Mouse (Mus musculus) left cerebral cortex, postnatal 14 days (tissue): ENCODE measurements around the gene Pkmyt1. TPM values are rescaled to one million over a fixed set of nuclear protein-coding genes. Genes with fewer than 3 reads are reported as not detected.
"Not testable (repeated sequence)": the region's sequence is repeated elsewhere in the genome, so short reads cannot be mapped to it uniquely, and the experiment has no call there.

ENCODE experiments used
- DNase-seq, 2 experiments: peaks; one replicate each; pipeline ENCODE4 v3.0.0; 2021 to 2022; ENCODE audit warnings: low spot score in 2 of 2, mixed read lengths in 1 of 2
- intact Hi-C: fragments of 180-260 bp; cut with DNase I; formaldehyde crosslinking; loops from one replicate; pipeline ENCODE4 v1.15.1; 2025
- total RNA-seq, 2 experiments: library from RNA; stranded (reverse); gene quantifications; 2 replicates each; pipeline ENCODE4 v1.2.3; 2021

Pkmyt1 gene
- total RNA-seq, 2 experiments from 2014 or later, result 3.3 to 5.7 TPM

- DNase-seq, result no peak
- intact Hi-C loops, result no loop called here
These were observed 18.5 kb downstream of the Pkmyt1 start for GRCm38 (mm10) chr17:23744651-23745050.

GRCm38 (mm10) chr17:23745301-23746251, 19.4 kb downstream of the Pkmyt1 start, which contains the start of gene Kremen2:
Kremen2 (minus strand) TSS chr17:23745833.
- DNase-seq, result no peak
- intact Hi-C loops, result no loop called here

- intact Hi-C loops, result no loop called here
- no peak for DNase-seq
These were observed 20.2 kb downstream of the Pkmyt1 start for GRCm38 (mm10) chr17:23746311-23746710.

GRCm38 (mm10) chr17:23746767-23747166, 20.6 kb downstream of the Pkmyt1 start:
- DNase-seq, result no peak
- intact Hi-C loops, result no loop called here

GRCm38 (mm10) chr17:23747471-23747870, 21.3 kb downstream of the Pkmyt1 start:
- intact Hi-C loops, result no loop called here
- DNase-seq, result no peak

- no peak for DNase-seq
- intact Hi-C loops, result no loop called here
These were observed 21.9 kb downstream of the Pkmyt1 start for GRCm38 (mm10) chr17:23748026-23748425.

GRCm38 (mm10) chr17:23748631-23749391, 22.7 kb downstream of the Pkmyt1 start:
- peak; percentile 74 to 77 for DNase-seq
- intact Hi-C loops, result no loop called here

- no peak for DNase-seq
- intact Hi-C loops, result no loop called here
These were observed 23.5 kb downstream of the Pkmyt1 start for GRCm38 (mm10) chr17:23749400-23750191.

GRCm38 (mm10) chr17:23755689-23756088, 29.6 kb downstream of the Pkmyt1 start:
- DNase-seq, result no peak
- intact Hi-C loops, result no loop called here

- no peak for DNase-seq
- intact Hi-C loops, result no loop called here
These were observed 31.4 kb downstream of the Pkmyt1 start for GRCm38 (mm10) chr17:23757581-23757980.

- DNase-seq, result no peak
- intact Hi-C loops, result no loop called here
These were observed 32.7 kb downstream of the Pkmyt1 start for GRCm38 (mm10) chr17:23758801-23759200.

GRCm38 (mm10) chr17:23760231-23760630, 34.1 kb downstream of the Pkmyt1 start:
- DNase-seq, result no peak
- intact Hi-C loops, result loop anchor here (5.0 kb wide), 1 partner anchor 57 kb away; no protein-coding TSS in a partner anchor

- intact Hi-C loops, result loop anchor here (5.0 kb wide), 1 partner anchor 56 kb away; no protein-coding TSS in a partner anchor
- no peak for DNase-seq
These were observed 35.0 kb downstream of the Pkmyt1 start for GRCm38 (mm10) chr17:23761155-23761554.

GRCm38 (mm10) chr17:23762976-23763375, 36.8 kb downstream of the Pkmyt1 start:
- DNase-seq, result no peak
- intact Hi-C loops, result loop anchor here (5.0 kb wide), 1 partner anchor 54 kb away; no protein-coding TSS in a partner anchor

GRCm38 (mm10) chr17:23770493-23770892, 44.4 kb downstream of the Pkmyt1 start:
- intact Hi-C loops, result loop anchor here (2.0 to 10.0 kb wide), 3 partner anchors 32 to 194 kb away; partner anchors contain the start of genes Prss32 and Prss41
- no peak for DNase-seq

GRCm38 (mm10) chr17:23770896-23771283, 44.8 kb downstream of the Pkmyt1 start:
- intact Hi-C loops, result loop anchor here (2.0 to 10.0 kb wide), 3 partner anchors 32 to 194 kb away; partner anchors contain the start of genes Prss32 and Prss41
- DNase-seq, result no peak

GRCm38 (mm10) chr17:23771284-23772218, 45.4 kb downstream of the Pkmyt1 start, which contains the start of gene Flywch1:
Flywch1 (minus strand) TSS chr17:23771602.
- intact Hi-C loops, result loop anchor here (2.0 to 10.0 kb wide), 3 partner anchors 31 to 193 kb away; partner anchors contain the start of genes Prss32 and Prss41
- peak; percentile 99 for DNase-seq

- intact Hi-C loops, result loop anchor here (5.0 to 10.0 kb wide), 2 partner anchors 70 to 193 kb away; partner anchors contain the start of genes Prss32 and Prss41
- not testable (repeated sequence) for DNase-seq
These were observed 46.1 kb downstream of the Pkmyt1 start for GRCm38 (mm10) chr17:23772219-23772556.
